Mouse (Mus musculus): ENCODE data around the gene Mcemp1.
A peak's percentile ranks its signal among the peaks of the same experiment; 100 is the strongest.

Mcemp1 gene

DNA sequence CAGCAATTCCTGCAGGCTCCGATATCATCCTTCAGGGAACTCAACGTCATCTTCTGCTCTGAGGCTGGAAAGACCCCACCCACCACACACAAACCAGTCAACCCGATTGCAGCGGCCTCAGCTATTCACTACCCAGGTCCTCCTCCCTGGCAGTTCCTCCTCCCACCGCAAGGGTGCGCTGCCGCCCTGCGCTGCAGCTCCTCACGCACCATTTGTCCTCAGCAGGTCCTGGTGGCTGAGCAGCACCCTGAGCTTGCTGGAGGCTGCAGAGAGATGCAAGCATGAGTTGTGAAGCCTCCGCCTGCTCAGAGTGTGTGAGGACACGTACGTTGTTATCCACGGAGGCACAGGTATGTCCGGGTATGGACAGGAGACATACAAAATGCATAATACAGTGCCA is 53.0 kb downstream of the Mcemp1 start:
- H3K36me3 ChIP-seq (ENCODE audit: insufficient read depth, low read length) = no peaks in the 10 kb centered on the region
- H3K9me3 ChIP-seq (ENCODE audit: low read length) = no peaks in the 10 kb centered on the region
- peak; percentile 99 for TF ChIP-seq CTCF (conservative IDR thresholded peaks at IDR 0.05; ENCODE audit: low read length)
- no peak for TF ChIP-seq POU5F1 (IDR thresholded peaks at IDR 0.05; ENCODE audit: borderline replicate concordance, low read length)
- no peaks in the 10 kb centered on the region; the same call in 1 of the 2 replicates for H3K27me3 ChIP-seq (ENCODE audit: insufficient read depth, low read length)
- H3K4me1 ChIP-seq (replicated peaks; ENCODE audit: low read depth, low read length) = no peaks in the 10 kb centered on the region; the same call in 1 of the 2 replicates
- no peak overlapping the region for H3K4me3 ChIP-seq (replicated peaks; ENCODE audit: low read length)

Measured in E14TG2a.4 (cell line).